Mouse (Mus musculus) hindbrain, embryonic 14.5 days (tissue): ENCODE data around the gene Ldhal6b. TPM values are rescaled to one million over a fixed set of nuclear protein-coding genes. Genes with fewer than 3 reads are reported as not detected.
A peak's percentile ranks its signal among the peaks of the same experiment; 100 is the strongest.

Source experiments
- ATAC-seq: fragments of 200-750 bp; cut with Nextera tagmentation; 2 replicates; pipeline ENCODE4 v1.8.0; 2017; ENCODE audit warnings: moderate number of reproducible peaks, mild to moderate bottlenecking, moderate TSS enrichment, moderate library complexity; ENCODE audit not compliant: low FRiP score
- DNase-seq: peaks from one replicate; pipeline ENCODE4 v3.0.0-alpha.2; 2015; ENCODE audit warnings: low spot score
- H3K27ac ChIP-seq: fragments of 300-500 bp; sonication (generic); 2 replicates; pipeline ENCODE4 v1.5.1; 2014; ENCODE audit warnings: mild to moderate bottlenecking, moderate library complexity
- H3K27me3 ChIP-seq: fragments of 300-500 bp; sonication (generic); 2 replicates; pipeline ENCODE4 v1.6.1; 2014; ENCODE audit warnings: mild to moderate bottlenecking, low read length, mixed read lengths; ENCODE audit not compliant: control insufficient read depth, insufficient read depth
- H3K36me3 ChIP-seq: fragments of 300-500 bp; sonication (generic); replicated peaks from 2 replicates; pipeline ENCODE4 v1.6.1; 2014; ENCODE audit not compliant: control insufficient read depth, insufficient read depth
- H3K4me1 ChIP-seq: fragments of 300-500 bp; sonication (generic); replicated peaks from 2 replicates; pipeline ENCODE4 v1.6.1; 2014; ENCODE audit warnings: antibody characterized with exemption, low read length, mixed read lengths; ENCODE audit not compliant: control insufficient read depth, insufficient read depth
- H3K4me2 ChIP-seq: fragments of 300-500 bp; sonication (generic); replicated peaks from 2 replicates; pipeline ENCODE4 v1.6.1; 2014; ENCODE audit warnings: mild to moderate bottlenecking, moderate library complexity
- H3K4me3 ChIP-seq: fragments of 300-500 bp; sonication (generic); replicated peaks from 2 replicates; pipeline ENCODE4 v1.5.1; 2014; ENCODE audit warnings: mild to moderate bottlenecking, low read length
- H3K9ac ChIP-seq: fragments of 300-500 bp; sonication (generic); 2 replicates; pipeline ENCODE4 v1.6.1; 2014
- H3K9me3 ChIP-seq: fragments of 300-500 bp; sonication (generic); 2 replicates; pipeline ENCODE4 v1.6.1; 2016; ENCODE audit warnings: low read length; ENCODE audit not compliant: control insufficient read depth
- WGBS: fragments of 180-500 bp; shearing (Covaris S2); extraction: QIAGEN DNeasy Blood & Tissue Kit; methylation state at CpG from one replicate; pipeline ENCODE4 v1.1.7; 2014; 5-methylcytosine and 5-hydroxymethylcytosine counted together
- polyA plus RNA-seq: library from polyadenylated mRNA; unstranded; fragments of >200 nt; fragmentation: Nextera tagmentation; extraction: Ambion mirVana; gene quantifications from 2 replicates; pipeline ENCODE4 v1.2.1, GENCODE M21; 2014

Ldhal6b gene
- polyA plus RNA-seq, 1 experiment from 2014 or later = 0.20 TPM

- H3K9ac ChIP-seq = no peak overlapping the region
- H3K36me3 ChIP-seq = no peaks in the 10 kb centered on the region
- DNase-seq (peak; percentile 56), ATAC-seq (peak; percentile 49; the same call in 1 of the 2 replicates)
- peaks cover 3% of the 10 kb centered on the region; the same call in 1 of the 2 replicates for H3K4me1 ChIP-seq
- H3K9me3 ChIP-seq = no peaks in the 10 kb centered on the region
- H3K27me3 ChIP-seq = no peaks in the 10 kb centered on the region
- no peak overlapping the region for H3K4me3 ChIP-seq
- H3K27ac ChIP-seq = no peak overlapping the region
- H3K4me2 ChIP-seq = no peak overlapping the region
- WGBS = 27% methylated on average over 8 of the region's 8 CpGs
Measured at GRCm38 (mm10) chr17:5402624-5403023, 15.9 kb downstream of the Ldhal6b start.

GRCm38 (mm10) chr17:5402069-5402468 is 16.5 kb downstream of the Ldhal6b start:
- Histone ChIP-seq H3K4me3 (no peak overlapping the region), H3K27me3 (no peaks in the 10 kb centered on the region), H3K27ac (no peak overlapping the region), H3K36me3 (no peaks in the 10 kb centered on the region), H3K4me1 (no peaks in the 10 kb centered on the region), H3K9ac (no peak overlapping the region), H3K9me3 (no peaks in the 10 kb centered on the region), H3K4me2 (no peak overlapping the region)
- 0 out of 2 replicates have a peak, but pooled peaks have one; percentile 16 for ATAC-seq
- peak; percentile 43 for DNase-seq
- WGBS = 2% methylated on average over 9 of the region's 9 CpGs

GRCm38 (mm10) chr17:5401288-5401687 is 17.3 kb downstream of the Ldhal6b start:
- ATAC-seq (no peak), DNase-seq (no peak)
- Histone ChIP-seq H3K4me3 (no peak overlapping the region), H3K27me3 (no peaks in the 10 kb centered on the region), H3K9ac (no peak overlapping the region), H3K9me3 (no peaks in the 10 kb centered on the region), H3K4me2 (no peak overlapping the region), H3K4me1 (no peaks in the 10 kb centered on the region), H3K27ac (no peak overlapping the region), H3K36me3 (no peaks in the 10 kb centered on the region)
- WGBS = 88% methylated on average over 10 of the region's 10 CpGs

- no peaks in the 10 kb centered on the region for H3K4me1 ChIP-seq
- WGBS = 83% methylated on average over 14 of the region's 14 CpGs
- no peak overlapping the region for H3K4me3 ChIP-seq
- no peaks in the 10 kb centered on the region for H3K9me3 ChIP-seq
- H3K4me2 ChIP-seq = no peak overlapping the region
- ATAC-seq (no peak), DNase-seq (no peak)
- no peak overlapping the region for H3K9ac ChIP-seq
- no peaks in the 10 kb centered on the region for H3K36me3 ChIP-seq
- no peaks in the 10 kb centered on the region for H3K27me3 ChIP-seq
- H3K27ac ChIP-seq = no peak overlapping the region
Measured at GRCm38 (mm10) chr17:5400435-5401090, 18.0 kb downstream of the Ldhal6b start.

GRCm38 (mm10) chr17:5397148-5398007 is 21.2 kb downstream of the Ldhal6b start:
- Histone ChIP-seq H3K27me3 (no peaks in the 10 kb centered on the region), H3K4me1 (no peaks in the 10 kb centered on the region), H3K4me3 (no peak overlapping the region), H3K9ac (peak overlapping the region; percentile 38; the same call in 1 of the 2 replicates), H3K27ac (no peak overlapping the region), H3K4me2 (peak overlapping the region; percentile 19; the same call in 1 of the 2 replicates), H3K9me3 (0 out of 2 replicates have a peak, but pooled peaks cover 2% of the 10 kb centered on the region), H3K36me3 (no peaks in the 10 kb centered on the region)
- ATAC-seq = peak; percentile 81
- DNase-seq = peak; percentile 94
- WGBS = 32% methylated on average over 33 of the region's 33 CpGs

GRCm38 (mm10) chr17:5396213-5396612 is 22.4 kb downstream of the Ldhal6b start:
- no peak overlapping the region for H3K9ac ChIP-seq
- no peak for DNase-seq
- no peaks in the 10 kb centered on the region for H3K27me3 ChIP-seq
- no peak overlapping the region for H3K27ac ChIP-seq
- no peaks in the 10 kb centered on the region for H3K4me1 ChIP-seq
- no peak overlapping the region for H3K4me2 ChIP-seq
- no peaks in the 10 kb centered on the region for H3K36me3 ChIP-seq
- 0 out of 2 replicates have a peak, but pooled peaks cover 2% of the 10 kb centered on the region for H3K9me3 ChIP-seq
- no peak for ATAC-seq
- WGBS = 64% methylated on average over 5 of the region's 5 CpGs
- H3K4me3 ChIP-seq = no peak overlapping the region

- Histone ChIP-seq H3K9ac (no peak overlapping the region), H3K27ac (no peak overlapping the region), H3K27me3 (no peaks in the 10 kb centered on the region), H3K9me3 (0 out of 2 replicates have a peak, but pooled peaks cover 2% of the 10 kb centered on the region), H3K36me3 (no peaks in the 10 kb centered on the region), H3K4me3 (no peak overlapping the region), H3K4me1 (peaks cover under 1% of the 10 kb centered on the region; the same call in 1 of the 2 replicates), H3K4me2 (no peak overlapping the region)
- WGBS = 90% methylated on average over 16 of the region's 16 CpGs
- ATAC-seq = no peak
- DNase-seq = no peak
Measured at GRCm38 (mm10) chr17:5395454-5396205, 22.9 kb downstream of the Ldhal6b start.

- 54% methylated on average over 10 of the region's 10 CpGs for WGBS
- Histone ChIP-seq H3K9ac (no peak overlapping the region), H3K4me3 (no peak overlapping the region), H3K9me3 (0 out of 2 replicates have a peak, but pooled peaks cover 2% of the 10 kb centered on the region), H3K27ac (peak overlapping the region; percentile 38), H3K4me2 (no peak overlapping the region), H3K4me1 (peaks cover 11% of the 10 kb centered on the region; the same call in 1 of the 2 replicates), H3K36me3 (no peaks in the 10 kb centered on the region), H3K27me3 (no peaks in the 10 kb centered on the region)
- DNase-seq (no peak), ATAC-seq (no peak)
Measured at GRCm38 (mm10) chr17:5390682-5391081, 27.9 kb downstream of the Ldhal6b start.
